Mouse (Mus musculus) myocyte (in vitro differentiated cells): ENCODE data around the gene Prtg.

Experiments used
- E2F4 ChIP-seq: IDR thresholded peaks from one replicate; pipeline ENCODE4 v1.6.1; 2011; ENCODE audit warnings: mild to moderate bottlenecking, control low read depth, moderate library complexity; ENCODE audit not compliant: insufficient read depth
- MAX ChIP-seq: IDR thresholded peaks from one replicate; pipeline ENCODE4 v1.6.1; 2011; ENCODE audit warnings: low read depth, mild to moderate bottlenecking, control low read depth
- MYOG ChIP-seq, 3 experiments: IDR thresholded peaks; one replicate each; pipeline ENCODE4 v1.6.1; 2011; ENCODE audit warnings: control low read depth in 2 of 3, low read depth in 2 of 3, mild to moderate bottlenecking in 2 of 3; ENCODE audit not compliant: insufficient read length in 2 of 3, control insufficient read depth in 1 of 3, insufficient read depth in 1 of 3
- POLR2A ChIP-seq: IDR thresholded peaks from one replicate; pipeline ENCODE4 v1.6.1; 2011; ENCODE audit warnings: low read depth, mild to moderate bottlenecking, control low read depth, moderate library complexity; ENCODE audit not compliant: insufficient read length
- POLR2AphosphoS2 ChIP-seq: IDR thresholded peaks from one replicate; pipeline ENCODE4 v1.6.1; 2011; ENCODE audit warnings: low read depth, control low read depth; ENCODE audit not compliant: insufficient read length
- TCF12 ChIP-seq: IDR thresholded peaks from one replicate; pipeline ENCODE4 v1.6.1; 2011; ENCODE audit warnings: mild to moderate bottlenecking, control low read depth; ENCODE audit not compliant: poor library complexity, insufficient read depth, severe bottlenecking
- TCF3 ChIP-seq: IDR thresholded peaks from one replicate; pipeline ENCODE4 v1.6.1; 2011; ENCODE audit warnings: low read depth, control low read depth; ENCODE audit not compliant: insufficient read length
- USF1 ChIP-seq: IDR thresholded peaks from one replicate; pipeline ENCODE4 v1.6.1; 2011; ENCODE audit warnings: low read depth, mild to moderate bottlenecking, control low read depth, moderate library complexity

DNA sequence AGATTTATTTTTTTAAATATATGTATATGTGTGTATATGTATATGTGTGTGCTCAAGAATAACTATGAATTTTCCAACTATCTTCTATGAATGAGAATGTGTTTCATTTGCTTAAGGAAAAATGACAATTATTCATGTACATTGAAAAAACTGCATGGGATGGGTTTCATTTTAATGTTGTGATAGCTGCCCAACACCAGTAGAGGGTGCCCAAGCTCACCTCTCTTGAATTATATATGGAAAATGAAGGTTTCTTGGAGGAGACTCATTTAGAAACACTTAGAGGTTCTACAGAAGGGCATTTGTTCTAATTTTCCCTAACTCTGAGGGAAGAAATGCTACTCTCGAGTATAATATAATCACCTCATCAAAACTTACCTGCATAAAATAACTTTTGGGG is 83.1 kb downstream of the Prtg start:
- TF ChIP-seq POLR2A: no peak
- TF ChIP-seq MYOG (IDR thresholded peaks at IDR 0.05; ENCODE audit: control insufficient read depth in 1 of 3, insufficient read depth in 1 of 3, insufficient read length in 2 of 3, low read depth in 2 of 3): no peak
- TF ChIP-seq TCF3: no peak
- TF ChIP-seq USF1: no peak
- no peak for TF ChIP-seq MAX
- no peak for TF ChIP-seq E2F4
- TF ChIP-seq POLR2AphosphoS2: no peak
- TF ChIP-seq TCF12: no peak
